Mouse (Mus musculus): Measurements from ENCODE around the gene Irf5. TPM values are rescaled to one million over a fixed set of nuclear protein-coding genes. Genes with fewer than 3 reads are reported as not detected.
"Not testable (repeated sequence)": the region's sequence is repeated elsewhere in the genome, so short reads cannot be mapped to it uniquely, and the experiment has no call there.

Gene Irf5
- polyA plus RNA-seq, 1 experiment = 22.4 TPM

DNA sequence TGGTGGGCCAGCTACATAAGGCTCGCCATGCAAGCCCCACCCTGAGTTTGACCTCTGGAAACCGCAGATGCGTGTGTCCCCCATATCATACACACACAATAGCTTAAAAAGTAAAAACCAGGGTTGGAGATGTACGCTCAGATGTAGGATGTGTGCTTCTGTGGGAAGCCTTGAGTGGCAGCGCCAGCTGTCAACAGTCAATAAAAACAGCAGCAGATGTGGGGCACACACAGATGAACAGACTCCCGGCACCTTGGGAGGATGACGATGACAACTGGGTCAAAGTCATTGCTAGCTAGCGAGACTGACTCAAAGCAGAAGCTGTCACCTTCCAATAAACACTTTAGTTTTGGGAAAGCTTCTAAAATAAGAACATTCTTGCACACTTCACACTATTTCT, 13.1 kb downstream of the Irf5 start:
- no peaks in the 10 kb centered on the region for H3K9me3 ChIP-seq
- no peak for TF ChIP-seq FLI1 (IDR thresholded peaks at IDR 0.05; ENCODE audit: low read length)
- no peak for TF ChIP-seq GATA1 (IDR thresholded peaks at IDR 0.05; ENCODE audit: borderline replicate concordance, low read length)
- H3K27me3 ChIP-seq (replicated peaks) = no peaks in the 10 kb centered on the region
- H3K36me3 ChIP-seq (replicated peaks; ENCODE audit: low read length) = peaks cover 88% of the 10 kb centered on the region
- H3K4me3 ChIP-seq (replicated peaks) = no peak overlapping the region
- H3K4me1 ChIP-seq = peaks cover 11% of the 10 kb centered on the region

- Histone ChIP-seq H3K4me1 (peaks cover 5% of the 10 kb centered on the region; the same call in 1 of the 2 replicates), H3K36me3 (replicated peaks; ENCODE audit: low read length) (peaks cover 88% of the 10 kb centered on the region), H3K4me3 (replicated peaks) (no peak overlapping the region), H3K9me3 (peaks cover 4% of the 10 kb centered on the region), H3K27me3 (replicated peaks) (no peaks in the 10 kb centered on the region)
- TF ChIP-seq GATA1 (IDR thresholded peaks at IDR 0.05; ENCODE audit: borderline replicate concordance, low read length) (no peak), FLI1 (IDR thresholded peaks at IDR 0.05; ENCODE audit: low read length) (no peak)
Observed at GRCm38 (mm10) chr6:29540223-29540622, 13.8 kb downstream of the Irf5 start.

- Histone ChIP-seq H3K4me1 (peaks cover 5% of the 10 kb centered on the region; the same call in 1 of the 2 replicates), H3K9me3 (peaks cover 9% of the 10 kb centered on the region), H3K4me3 (replicated peaks) (no peak overlapping the region), H3K36me3 (replicated peaks; ENCODE audit: low read length) (peaks cover 88% of the 10 kb centered on the region), H3K27me3 (replicated peaks) (no peaks in the 10 kb centered on the region)
- TF ChIP-seq GATA1 (IDR thresholded peaks at IDR 0.05; ENCODE audit: borderline replicate concordance, low read length) (no peak), FLI1 (IDR thresholded peaks at IDR 0.05; ENCODE audit: low read length) (no peak)
Observed at GRCm38 (mm10) chr6:29540956-29541355, 14.5 kb downstream of the Irf5 start.

DNA sequence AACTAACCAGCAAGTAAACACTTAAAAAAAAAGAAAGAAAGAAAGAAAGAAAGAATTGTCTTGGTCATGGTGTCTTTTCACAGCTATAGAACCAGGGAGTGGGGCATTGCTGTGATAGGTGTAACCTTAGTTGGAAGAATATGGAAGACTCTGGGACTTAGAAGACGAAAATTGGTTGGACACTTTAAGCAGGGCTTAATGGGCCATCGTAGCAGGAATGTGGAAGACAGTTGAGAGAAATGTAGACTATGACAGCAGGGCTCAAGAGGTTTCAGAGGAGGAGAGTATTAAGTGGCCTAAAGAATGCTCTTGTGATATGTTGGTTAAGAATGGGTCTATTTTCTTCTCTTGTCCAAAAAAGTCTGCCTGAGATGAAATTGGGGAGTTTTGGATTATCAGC, 19.2 kb downstream of the Irf5 start:
- no peak for TF ChIP-seq FLI1 (IDR thresholded peaks at IDR 0.05; ENCODE audit: low read length)
- TF ChIP-seq GATA1 (IDR thresholded peaks at IDR 0.05; ENCODE audit: borderline replicate concordance, low read length) = no peak
- Histone ChIP-seq H3K4me3 (replicated peaks) (no peak overlapping the region), H3K36me3 (replicated peaks; ENCODE audit: low read length) (peaks cover 96% of the 10 kb centered on the region), H3K9me3 (peaks cover 9% of the 10 kb centered on the region), H3K27me3 (replicated peaks) (no peaks in the 10 kb centered on the region), H3K4me1 (peaks cover 10% of the 10 kb centered on the region)

- peaks cover 9% of the 10 kb centered on the region for H3K9me3 ChIP-seq
- no peaks in the 10 kb centered on the region for H3K27me3 ChIP-seq (replicated peaks)
- no peak overlapping the region for H3K4me3 ChIP-seq (replicated peaks)
- peaks cover 21% of the 10 kb centered on the region for H3K4me1 ChIP-seq
- H3K36me3 ChIP-seq (replicated peaks; ENCODE audit: low read length) = peaks cover 98% of the 10 kb centered on the region
- TF ChIP-seq GATA1 (IDR thresholded peaks at IDR 0.05; ENCODE audit: borderline replicate concordance, low read length) = no peak
- TF ChIP-seq FLI1 (IDR thresholded peaks at IDR 0.05; ENCODE audit: low read length) = no peak
Observed at GRCm38 (mm10) chr6:29547582-29547981, 21.2 kb downstream of the Irf5 start.

- Histone ChIP-seq H3K4me1 (peaks cover 21% of the 10 kb centered on the region), H3K4me3 (replicated peaks) (no peak overlapping the region), H3K9me3 (peaks cover 9% of the 10 kb centered on the region), H3K36me3 (replicated peaks; ENCODE audit: low read length) (peaks cover 98% of the 10 kb centered on the region), H3K27me3 (replicated peaks) (no peaks in the 10 kb centered on the region)
- no peak for TF ChIP-seq FLI1 (IDR thresholded peaks at IDR 0.05; ENCODE audit: low read length)
Observed at GRCm38 (mm10) chr6:29548086-29548485, 21.7 kb downstream of the Irf5 start.

DNA sequence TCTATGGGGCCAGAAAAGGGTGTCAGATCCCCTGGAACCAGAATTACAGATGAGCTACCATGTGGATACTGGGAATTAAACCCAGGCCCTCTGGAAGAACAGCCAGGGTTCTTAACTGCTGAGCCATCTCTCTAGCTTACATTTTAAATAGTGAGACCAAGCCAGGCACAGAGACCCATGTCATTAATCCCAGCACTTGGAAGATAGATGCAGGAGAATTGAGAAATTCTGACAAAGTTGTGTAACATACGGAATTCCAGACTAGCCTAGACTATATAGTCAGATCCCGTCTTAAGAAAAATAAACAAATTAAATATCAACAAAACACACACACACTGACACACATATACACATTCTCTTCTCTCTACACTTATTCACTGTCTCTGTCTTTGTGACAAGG, 26.1 kb downstream of the Irf5 start:
- H3K9me3 ChIP-seq = no peaks in the 10 kb centered on the region
- no peak overlapping the region for H3K4me3 ChIP-seq (replicated peaks)
- H3K4me1 ChIP-seq = peaks cover 21% of the 10 kb centered on the region
- no peak for TF ChIP-seq FLI1 (IDR thresholded peaks at IDR 0.05; ENCODE audit: low read length)
- no peak for TF ChIP-seq GATA1 (IDR thresholded peaks at IDR 0.05; ENCODE audit: borderline replicate concordance, low read length)
- H3K36me3 ChIP-seq (replicated peaks; ENCODE audit: low read length) = peaks cover 98% of the 10 kb centered on the region
- H3K27me3 ChIP-seq (replicated peaks) = no peaks in the 10 kb centered on the region

DNA sequence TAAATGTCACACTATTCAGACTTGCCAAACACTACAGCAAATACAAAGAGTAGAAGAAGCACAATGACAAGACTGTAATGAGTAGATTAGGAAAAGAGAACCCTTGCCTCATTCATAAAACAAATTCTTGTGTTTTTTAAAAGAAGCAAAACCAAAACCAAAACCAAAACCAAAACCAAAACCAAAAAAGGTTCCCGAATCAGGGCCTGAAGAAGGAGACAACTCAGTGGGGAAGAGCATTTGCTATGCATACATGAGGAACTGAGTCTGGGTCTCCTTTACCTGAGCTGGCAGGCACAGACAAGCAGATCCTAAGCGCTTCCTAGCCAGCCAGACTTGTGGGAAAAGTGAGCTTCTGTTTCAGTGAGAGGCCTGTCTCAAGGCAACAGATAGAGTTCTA, 30.7 kb downstream of the Irf5 start:
- Histone ChIP-seq H3K4me1 (no peaks in the 10 kb centered on the region; the same call in 1 of the 2 replicates), H3K36me3 (replicated peaks; ENCODE audit: low read length) (peaks cover 100% of the 10 kb centered on the region), H3K27me3 (replicated peaks) (no peaks in the 10 kb centered on the region), H3K9me3 (no peaks in the 10 kb centered on the region), H3K4me3 (replicated peaks) (no peak overlapping the region)
- no peak for TF ChIP-seq GATA1 (IDR thresholded peaks at IDR 0.05; ENCODE audit: borderline replicate concordance, low read length)
- no peak for TF ChIP-seq FLI1 (IDR thresholded peaks at IDR 0.05; ENCODE audit: low read length)

GRCm38 (mm10) chr6:29576388-29576787, 50.0 kb downstream of the Irf5 start:
- H3K9me3 ChIP-seq; H3K4me3 ChIP-seq (replicated peaks); H3K27me3 ChIP-seq (replicated peaks); H3K4me1 ChIP-seq: not testable (repeated sequence)
- peaks cover 93% of the 10 kb centered on the region for H3K36me3 ChIP-seq (replicated peaks; ENCODE audit: low read length)

GRCm38 (mm10) chr6:29580770-29581169, 54.3 kb downstream of the Irf5 start:
- Histone ChIP-seq H3K9me3 (peaks cover 4% of the 10 kb centered on the region; the same call in 1 of the 2 replicates), H3K4me3 (replicated peaks) (no peak overlapping the region), H3K4me1 (no peaks in the 10 kb centered on the region), H3K36me3 (replicated peaks; ENCODE audit: low read length) (peaks cover 94% of the 10 kb centered on the region), H3K27me3 (replicated peaks) (no peaks in the 10 kb centered on the region)
- TF ChIP-seq GATA1 (IDR thresholded peaks at IDR 0.05; ENCODE audit: borderline replicate concordance, low read length) (no peak), FLI1 (IDR thresholded peaks at IDR 0.05; ENCODE audit: low read length) (no peak)

GRCm38 (mm10) chr6:29581202-29581601, 54.8 kb downstream of the Irf5 start:
- Histone ChIP-seq H3K27me3 (replicated peaks) (no peaks in the 10 kb centered on the region), H3K4me1 (no peaks in the 10 kb centered on the region), H3K36me3 (replicated peaks; ENCODE audit: low read length) (peaks cover 95% of the 10 kb centered on the region), H3K9me3 (peaks cover 4% of the 10 kb centered on the region; the same call in 1 of the 2 replicates), H3K4me3 (replicated peaks) (no peak overlapping the region)
- TF ChIP-seq GATA1 (IDR thresholded peaks at IDR 0.05; ENCODE audit: borderline replicate concordance, low read length) = no peak
- no peak for TF ChIP-seq FLI1 (IDR thresholded peaks at IDR 0.05; ENCODE audit: low read length)

Other genes with a start within 250 kb of the Irf5 start
- gene Fam71f2, start 247.0 kb upstream of the Irf5 start, polyA plus RNA-seq (2012; ENCODE audit: insufficient read depth, low replicate concordance) = not detected in 2 replicates
- gene Fam71f1, start 207.5 kb upstream of the Irf5 start, polyA plus RNA-seq (2012; ENCODE audit: insufficient read depth, low replicate concordance) = not detected in 2 replicates
- gene Calu, start 178.6 kb upstream of the Irf5 start, polyA plus RNA-seq (2012; ENCODE audit: insufficient read depth, low replicate concordance) = 6.4 and 8.2 TPM in 2 replicates
- not detected in 2 replicates for gene Opn1sw, start 138.2 kb upstream of the Irf5 start, polyA plus RNA-seq (2012; ENCODE audit: insufficient read depth, low replicate concordance)
- not detected in 2 replicates for gene Ccdc136, start 130.3 kb upstream of the Irf5 start, polyA plus RNA-seq (2012; ENCODE audit: insufficient read depth, low replicate concordance)
- gene Flnc, start 93.4 kb upstream of the Irf5 start, polyA plus RNA-seq (2012; ENCODE audit: insufficient read depth, low replicate concordance) = not detected in 2 replicates
- 173 and 385 TPM in 2 replicates for gene Atp6v1f, start 58.9 kb upstream of the Irf5 start, polyA plus RNA-seq (2012; ENCODE audit: insufficient read depth, low replicate concordance)
- gene Atp6v1fnb, start 55.2 kb upstream of the Irf5 start, polyA plus RNA-seq (2012; ENCODE audit: insufficient read depth, low replicate concordance) = 0.29 TPM in 1 of 2 replicates, not detected in the other
- gene Kcp, start 18.7 kb upstream of the Irf5 start, polyA plus RNA-seq (2012; ENCODE audit: insufficient read depth, low replicate concordance) = 0.35 TPM in 1 of 2 replicates, not detected in the other
- 9.7 TPM in 1 of 2 replicates, not detected in the other for gene Tnpo3, start 83.3 kb downstream of the Irf5 start, polyA plus RNA-seq (2012; ENCODE audit: insufficient read depth, low replicate concordance)
- gene Tspan33, start 167.6 kb downstream of the Irf5 start, polyA plus RNA-seq (2012; ENCODE audit: insufficient read depth, low replicate concordance) = 1.3 TPM in 1 of 2 replicates, not detected in the other
- 2.3 and 5.3 TPM in 2 replicates for gene Smo, start 208.9 kb downstream of the Irf5 start, polyA plus RNA-seq (2012; ENCODE audit: insufficient read depth, low replicate concordance)
- 3.1 and 19.8 TPM in 2 replicates for gene Ahcyl2, start 241.4 kb downstream of the Irf5 start, polyA plus RNA-seq (2012; ENCODE audit: insufficient read depth, low replicate concordance)

All from megakaryocyte, embryonic 14.5 days (primary cell).